In the genomic region with DNA sequence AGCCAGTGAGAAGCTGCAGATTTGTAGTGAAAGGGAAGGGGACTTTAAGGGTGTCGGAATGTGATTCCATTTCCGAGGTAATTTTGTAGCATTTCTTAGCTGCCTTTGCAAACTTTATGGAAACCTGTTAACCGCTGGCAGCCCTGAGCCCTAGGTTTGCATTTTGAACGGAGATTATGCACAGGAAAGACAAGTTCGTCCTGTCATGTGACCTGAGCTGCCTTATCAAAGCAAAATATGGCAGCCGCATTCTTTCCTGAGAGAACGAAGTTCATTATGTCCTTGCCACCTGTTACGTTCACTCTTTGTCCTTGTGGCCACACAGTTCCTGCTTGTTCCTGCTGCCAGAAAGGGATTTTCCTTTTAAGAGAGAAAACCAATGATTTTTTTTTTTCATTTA, we compare ENCODE assay signal across 8 mouse cellular contexts.
DNase-seq lines count a peak whose midpoint lies in the region; ATAC-seq and TF ChIP-seq lines count a peak whose summit lies in the region.

No protein-coding gene starts in this region.

- no peak for TF ChIP-seq CTCF in bone marrow macrophage, adult 2 months (IDR thresholded peaks at IDR 0.05; ENCODE audit: low read depth, low read length)

- H3K9ac ChIP-seq in intestine, embryonic 16.5 days (ENCODE audit: low read depth, low read length) = no peak overlapping the region
- no peak overlapping the region for H3K9ac ChIP-seq in liver, embryonic 16.5 days (ENCODE audit: low read depth, low read length)
- peak overlapping the region; percentile 67 for H3K9ac ChIP-seq in neural tube, embryonic 11.5 days (ENCODE audit: low read length)

- no peaks in the 10 kb centered on the region for H3K27me3 ChIP-seq in intestine, embryonic 16.5 days (replicated peaks; ENCODE audit: control insufficient read depth, insufficient read depth, low read length)
- H3K27me3 ChIP-seq in liver, embryonic 16.5 days (ENCODE audit: control insufficient read depth, insufficient read depth, low read depth, low read length) = no peaks in the 10 kb centered on the region
- no peaks in the 10 kb centered on the region for H3K27me3 ChIP-seq in neural tube, embryonic 11.5 days (ENCODE audit: control insufficient read depth, insufficient read depth, low read length)

- 14% methylated on average over 8 of the region's 8 CpGs for WGBS in intestine, embryonic 16.5 days
- WGBS in liver, embryonic 16.5 days (ENCODE audit: insufficient replicate concordance) = 23% methylated on average over 8 of the region's 8 CpGs
- WGBS in neural tube, embryonic 11.5 days = 14% methylated on average over 8 of the region's 8 CpGs

- peak overlapping the region; percentile 92 for H3K4me3 ChIP-seq in bone marrow macrophage, adult 2 months (ENCODE audit: insufficient read depth, low read length)
- peak overlapping the region; percentile 38 for H3K4me3 ChIP-seq in intestine, embryonic 16.5 days (ENCODE audit: low read length)
- peak overlapping the region; percentile 31; the same call in 1 of the 2 replicates for H3K4me3 ChIP-seq in liver, embryonic 16.5 days (ENCODE audit: low read depth, low read length)
- peak overlapping the region; percentile 46 for H3K4me3 ChIP-seq in neural tube, embryonic 11.5 days (ENCODE audit: low read depth, low read length)

- DNase-seq in 3T3-L1 (ENCODE audit: low read depth, low spot score) = peak; percentile 20
- peak; percentile 94 for DNase-seq in heart, adult 11 months
- DNase-seq in neural tube, embryonic 11.5 days (ENCODE audit: low spot score) = peak; percentile 56
- peak; percentile 60 for DNase-seq in yolk sac, embryonic 10.5 days (ENCODE audit: low spot score)
- no peak for DNase-seq in left cerebral cortex, postnatal 36 days (ENCODE audit: low spot score in 2 of 2)

- peak overlapping the region; percentile 50 for H3K4me2 ChIP-seq in intestine, embryonic 16.5 days (ENCODE audit: low read depth, low read length)
- peak overlapping the region; percentile 30 for H3K4me2 ChIP-seq in liver, embryonic 16.5 days (ENCODE audit: low read depth, low read length)
- H3K4me2 ChIP-seq in neural tube, embryonic 11.5 days (ENCODE audit: low read depth) = peak overlapping the region; percentile 55

- H3K36me3 ChIP-seq in intestine, embryonic 16.5 days (ENCODE audit: control insufficient read depth, insufficient read depth, low read length) = no peaks in the 10 kb centered on the region
- no peaks in the 10 kb centered on the region for H3K36me3 ChIP-seq in liver, embryonic 16.5 days (ENCODE audit: control insufficient read depth, insufficient read depth)
- 0 out of 2 replicates have a peak, but pooled peaks cover 2% of the 10 kb centered on the region for H3K36me3 ChIP-seq in neural tube, embryonic 11.5 days (ENCODE audit: control insufficient read depth, insufficient read depth, low read length)

- ATAC-seq in intestine, embryonic 16.5 days = peak; percentile 69
- ATAC-seq in liver, embryonic 16.5 days (ENCODE audit: low read depth) = peak; percentile 25; the same call in 1 of the 2 replicates
- peak; percentile 24 for ATAC-seq in neural tube, embryonic 11.5 days (ENCODE audit: insufficient read depth, low FRiP score, low TSS enrichment)

- no peaks in the 10 kb centered on the region for H3K9me3 ChIP-seq in intestine, embryonic 16.5 days (ENCODE audit: control insufficient read depth, low read length)
- no peaks in the 10 kb centered on the region for H3K9me3 ChIP-seq in liver, embryonic 16.5 days (replicated peaks; ENCODE audit: control insufficient read depth, low read length)
- no peaks in the 10 kb centered on the region for H3K9me3 ChIP-seq in neural tube, embryonic 11.5 days (ENCODE audit: control insufficient read depth, low read length)

- no peak for TF ChIP-seq POLR2A in bone marrow macrophage, adult 2 months (IDR thresholded peaks at IDR 0.05; ENCODE audit: borderline replicate concordance, low read depth, low read length)

- intact Hi-C loops in left cerebral cortex, postnatal 36 days (cut with DNase I) = loop anchor here (5.0 kb wide), 1 partner anchor 71 kb away; no protein-coding TSS in a partner anchor

- peaks cover 16% of the 10 kb centered on the region for H3K4me1 ChIP-seq in bone marrow macrophage, adult 2 months (ENCODE audit: control insufficient read depth, insufficient read depth, low read length)
- H3K4me1 ChIP-seq in intestine, embryonic 16.5 days (ENCODE audit: control insufficient read depth, insufficient read depth, low read length) = no peaks in the 10 kb centered on the region
- H3K4me1 ChIP-seq in liver, embryonic 16.5 days (ENCODE audit: control insufficient read depth, low read depth, low read length) = no peaks in the 10 kb centered on the region
- H3K4me1 ChIP-seq in neural tube, embryonic 11.5 days (ENCODE audit: control insufficient read depth, insufficient read depth, low read length) = peaks cover 8% of the 10 kb centered on the region

- H3K27ac ChIP-seq in bone marrow macrophage, adult 2 months (ENCODE audit: insufficient read depth, low read depth, low read length) = peak overlapping the region; percentile 85
- peak overlapping the region; percentile 78 for H3K27ac ChIP-seq in intestine, embryonic 16.5 days (ENCODE audit: low read length)
- H3K27ac ChIP-seq in liver, embryonic 16.5 days (ENCODE audit: low read length) = peak overlapping the region; percentile 69
- H3K27ac ChIP-seq in neural tube, embryonic 11.5 days (ENCODE audit: low read depth, low read length) = peak overlapping the region; percentile 85

Comparison
In these comparisons a context has a peak if more than half of its experiments do, and no peak if none do; other contexts are left out.
1. DNase-seq: peak in 3T3-L1 (single experiment), heart, adult 11 months (single experiment), neural tube, embryonic 11.5 days (single experiment) and yolk sac, embryonic 10.5 days (single experiment); none in left cerebral cortex, postnatal 36 days (0 of 2).
2. H3K4me3 ChIP-seq: peak in every context shown above with its lines; median percentile 92 in bone marrow macrophage, adult 2 months; 46 in neural tube, embryonic 11.5 days; 38 in intestine, embryonic 16.5 days; 31 in liver, embryonic 16.5 days.
3. Peak in every context shown above with its lines, with median percentiles within 50 percentile points of each other: H3K27ac ChIP-seq, ATAC-seq and H3K4me2 ChIP-seq.